Mouse (Mus musculus) olfactory bulb, adult 2 months (tissue): ENCODE results near the gene Camkv.

Experiments used
- CTCF ChIP-seq: fragments of 200-500 bp; IDR thresholded peaks from 2 replicates; pipeline ENCODE4 v1.5.1; 2012; ENCODE audit warnings: low read depth, mild to moderate bottlenecking, low read length, moderate library complexity; ENCODE audit not compliant: insufficient read depth
- POLR2A ChIP-seq: fragments of 200-500 bp; IDR thresholded peaks from 2 replicates; pipeline ENCODE4 v1.6.1; 2012; ENCODE audit warnings: mild to moderate bottlenecking, low read depth, low read length, moderate library complexity; ENCODE audit not compliant: insufficient read depth

- TF ChIP-seq POLR2A = no peak
- no peak for TF ChIP-seq CTCF
Measured at GRCm38 (mm10) chr9:107934146-107934545, 1.3 kb upstream of the Camkv start.
